Mouse (Mus musculus) heart, adult 8-10 months (tissue): ENCODE data around the gene Gnat2. TPM values are rescaled to one million over a fixed set of nuclear protein-coding genes. Genes with fewer than 3 reads are reported as not detected.

Experiments used
- DNase-seq: peaks from one replicate; pipeline ENCODE4 v3.0.0; 2022; ENCODE audit warnings: low spot score
- total RNA-seq, 4 experiments: library from RNA; stranded (reverse); gene quantifications; 2 replicates each; pipeline ENCODE4 v1.2.4; 2022

The Gnat2 gene
- total RNA-seq, 4 experiments from 2014 or later: 0.28 to 0.47 TPM; not detected in 2

GRCm38 (mm10) chr3:108084767-108085270, 7.8 kb upstream of the Gnat2 start:
- no peak for DNase-seq

GRCm38 (mm10) chr3:108085281-108085720, 7.3 kb upstream of the Gnat2 start:
- peak; percentile 93 for DNase-seq

GRCm38 (mm10) chr3:108085721-108086469, 6.7 kb upstream of the Gnat2 start:
- peak; percentile 90 for DNase-seq

GRCm38 (mm10) chr3:108086470-108086979, 6.1 kb upstream of the Gnat2 start, which contains the start of gene Ampd2:
TSS of gene Ampd2 (minus strand) at chr3:108086651.
- DNase-seq: peak; percentile 88

- no peak for DNase-seq
Measured at GRCm38 (mm10) chr3:108087329-108087728, 5.3 kb upstream of the Gnat2 start.

- DNase-seq: no peak
Measured at GRCm38 (mm10) chr3:108088842-108089380, 3.7 kb upstream of the Gnat2 start.

- no peak for DNase-seq
Measured at GRCm38 (mm10) chr3:108089916-108090315, 2.7 kb upstream of the Gnat2 start.

- DNase-seq: no peak
Measured at GRCm38 (mm10) chr3:108090561-108090960, 2.0 kb upstream of the Gnat2 start.

GRCm38 (mm10) chr3:108092030-108092429, 559 bp upstream of the Gnat2 start:
- DNase-seq: no peak

- no peak for DNase-seq
Measured at GRCm38 (mm10) chr3:108093306-108093705, 717 bp downstream of the Gnat2 start.

- no peak for DNase-seq
Measured at GRCm38 (mm10) chr3:108094146-108094545, 1.6 kb downstream of the Gnat2 start.

GRCm38 (mm10) chr3:108094976-108095760, 2.6 kb downstream of the Gnat2 start:
- no peak for DNase-seq

- DNase-seq: no peak
Measured at GRCm38 (mm10) chr3:108096226-108096625, 3.6 kb downstream of the Gnat2 start.

- no peak for DNase-seq
Measured at GRCm38 (mm10) chr3:108096726-108097125, 4.1 kb downstream of the Gnat2 start.

GRCm38 (mm10) chr3:108097656-108098055, 5.1 kb downstream of the Gnat2 start:
- no peak for DNase-seq

GRCm38 (mm10) chr3:108098316-108098715, 5.7 kb downstream of the Gnat2 start:
- no peak for DNase-seq

GRCm38 (mm10) chr3:108101594-108101993, 9.0 kb downstream of the Gnat2 start:
- no peak for DNase-seq

- no peak for DNase-seq
Measured at GRCm38 (mm10) chr3:108102075-108102474, 9.5 kb downstream of the Gnat2 start.

- no peak for DNase-seq
Measured at GRCm38 (mm10) chr3:108105281-108105680, 12.7 kb downstream of the Gnat2 start.

GRCm38 (mm10) chr3:108111320-108111719, 18.7 kb downstream of the Gnat2 start:
- no peak for DNase-seq

GRCm38 (mm10) chr3:108112246-108112645, 19.7 kb downstream of the Gnat2 start:
- DNase-seq: no peak

- DNase-seq: no peak
Measured at GRCm38 (mm10) chr3:108112666-108113065, 20.1 kb downstream of the Gnat2 start.
